9 mouse cellular contexts compared by ENCODE assay signal in the genomic region with DNA sequence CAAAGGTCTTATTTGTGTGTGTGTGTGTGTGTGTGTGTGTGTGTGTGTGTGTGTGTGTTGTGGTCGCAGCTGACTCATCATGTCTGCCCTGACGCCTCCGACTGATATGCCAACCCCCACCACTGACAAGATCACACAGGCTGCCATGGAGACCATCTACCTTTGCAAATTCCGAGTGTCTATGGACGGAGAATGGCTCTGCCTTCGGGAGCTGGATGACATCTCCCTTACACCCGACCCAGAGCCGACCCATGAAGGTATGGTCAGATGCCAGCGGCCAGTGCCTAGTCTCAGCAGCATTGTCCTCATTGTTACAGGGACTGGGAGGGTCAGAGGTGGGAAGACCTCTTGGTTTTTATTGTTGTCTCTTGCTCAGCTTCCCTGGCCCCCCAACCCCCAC. TPM values are rescaled to one million over a fixed set of nuclear protein-coding genes. Genes with fewer than 3 reads are reported as not detected.
A peak's percentile ranks its signal among the peaks of the same experiment; 100 is the strongest.
DNase-seq lines count a peak whose midpoint lies in the region; ATAC-seq and TF ChIP-seq lines count a peak whose summit lies in the region.
"Had no signal": no experiment of that assay in that cellular context is flagged by ENCODE, and none has a peak within 500 bp of the region (broad histone marks: within the 10 kb centered on the region; RNA-seq: fewer than 3 reads in every experiment).

No protein-coding gene starts in this region.

- no peaks in the 10 kb centered on the region for H3K27me3 ChIP-seq in intestine, embryonic 14.5 days (replicated peaks; ENCODE audit: control insufficient read depth, insufficient read depth, low read length)
- H3K27me3 ChIP-seq in intestine, postnatal 0 days (replicated peaks; ENCODE audit: control insufficient read depth, insufficient read depth, low read length) = no peaks in the 10 kb centered on the region
- no peaks in the 10 kb centered on the region for H3K27me3 ChIP-seq in cerebellum, adult 2 months (ENCODE audit: control insufficient read depth, insufficient read depth, low read length)
- no peaks in the 10 kb centered on the region for H3K27me3 ChIP-seq in forebrain, embryonic 14.5 days (replicated peaks; ENCODE audit: control insufficient read depth, insufficient read depth, low read length)
- H3K27me3 ChIP-seq in limb, embryonic 13.5 days = no peaks in the 10 kb centered on the region

- H3K9me3 ChIP-seq in intestine, embryonic 14.5 days (ENCODE audit: control insufficient read depth, low read length) = no peaks in the 10 kb centered on the region
- H3K9me3 ChIP-seq in intestine, postnatal 0 days (ENCODE audit: control insufficient read depth) = no peaks in the 10 kb centered on the region
- no peaks in the 10 kb centered on the region for H3K9me3 ChIP-seq in forebrain, embryonic 14.5 days (replicated peaks; ENCODE audit: control insufficient read depth, low read length)
- no peaks in the 10 kb centered on the region for H3K9me3 ChIP-seq in limb, embryonic 13.5 days

- WGBS in intestine, embryonic 14.5 days = 54% methylated on average over 9 of the region's 9 CpGs
- WGBS in intestine, postnatal 0 days = 55% methylated on average over 9 of the region's 9 CpGs
- WGBS in cerebellum, adult 2 months = 5% methylated on average over 9 of the region's 9 CpGs
- 21% methylated on average over 9 of the region's 9 CpGs for WGBS in forebrain, embryonic 14.5 days
- WGBS in limb, embryonic 13.5 days = 78% methylated on average over 9 of the region's 9 CpGs

- no peak for ATAC-seq in intestine, embryonic 14.5 days (replicated peaks; ENCODE audit: low FRiP score, low TSS enrichment, low read depth)
- no peak for ATAC-seq in intestine, postnatal 0 days
- peak; percentile 55 for ATAC-seq in forebrain, embryonic 14.5 days
- no peak for ATAC-seq in limb, embryonic 13.5 days (ENCODE audit: low FRiP score, low read depth)

- H3K27ac ChIP-seq in intestine, embryonic 14.5 days (ENCODE audit: low read depth) = no peak overlapping the region
- H3K27ac ChIP-seq in intestine, postnatal 0 days (ENCODE audit: low read depth, low read length) = no peak overlapping the region
- H3K27ac ChIP-seq in cerebellum, adult 2 months (ENCODE audit: insufficient read depth, low read length) = peak overlapping the region; percentile 44
- H3K27ac ChIP-seq in forebrain, embryonic 14.5 days (ENCODE audit: low read depth, low read length) = peak overlapping the region; percentile 67; the same call in 1 of the 2 replicates
- no peak overlapping the region for H3K27ac ChIP-seq in limb, embryonic 13.5 days

- no peak for DNase-seq in intestine, embryonic 14.5 days (ENCODE audit: low spot score)
- DNase-seq in cerebellum, adult 2 months = peak; percentile 69 to 75
- DNase-seq in forebrain, embryonic 14.5 days (ENCODE audit: low spot score) = peak; percentile 66
- no peak for DNase-seq in urinary bladder, postnatal 10 days (ENCODE audit: low spot score)
- DNase-seq in gastrocnemius, postnatal 36 days = no peak
- no peak for DNase-seq in spleen, postnatal 10 days (ENCODE audit: low spot score in 2 of 2)

- no peak overlapping the region for H3K9ac ChIP-seq in intestine, embryonic 14.5 days (ENCODE audit: low read length)
- H3K9ac ChIP-seq in intestine, postnatal 0 days (ENCODE audit: low read depth, low read length) = no peak overlapping the region
- H3K9ac ChIP-seq in forebrain, embryonic 14.5 days (ENCODE audit: low read length) = peak overlapping the region; percentile 67
- H3K9ac ChIP-seq in limb, embryonic 13.5 days = no peak overlapping the region

- no peak for TF ChIP-seq POLR2A in cerebellum, adult 2 months (IDR thresholded peaks at IDR 0.05; ENCODE audit: borderline replicate concordance, insufficient read depth, low read length)

- H3K4me1 ChIP-seq in intestine, embryonic 14.5 days (replicated peaks; ENCODE audit: control insufficient read depth, insufficient read depth, low read length) = peaks cover 13% of the 10 kb centered on the region
- H3K4me1 ChIP-seq in intestine, postnatal 0 days (replicated peaks; ENCODE audit: control insufficient read depth, insufficient read depth, low read length) = 0 out of 2 replicates have a peak, but pooled peaks cover 7% of the 10 kb centered on the region
- peaks cover 7% of the 10 kb centered on the region; the same call in 1 of the 2 replicates for H3K4me1 ChIP-seq in cerebellum, adult 2 months (ENCODE audit: control insufficient read depth, insufficient read depth, low read length)
- H3K4me1 ChIP-seq in forebrain, embryonic 14.5 days (ENCODE audit: control insufficient read depth, insufficient read depth, low read length) = peaks cover 31% of the 10 kb centered on the region
- peaks cover 30% of the 10 kb centered on the region for H3K4me1 ChIP-seq in limb, embryonic 13.5 days

- H3K36me3 ChIP-seq in intestine, embryonic 14.5 days (ENCODE audit: control insufficient read depth, insufficient read depth, low read length) = no peaks in the 10 kb centered on the region
- H3K36me3 ChIP-seq in intestine, postnatal 0 days (ENCODE audit: control insufficient read depth, insufficient read depth) = no peaks in the 10 kb centered on the region; the same call in 1 of the 2 replicates
- H3K36me3 ChIP-seq in forebrain, embryonic 14.5 days (ENCODE audit: control insufficient read depth, insufficient read depth, low read length) = 0 out of 2 replicates have a peak, but pooled peaks cover 4% of the 10 kb centered on the region
- no peaks in the 10 kb centered on the region for H3K36me3 ChIP-seq in limb, embryonic 13.5 days

- no peak for TF ChIP-seq CTCF in intestine, postnatal 0 days (IDR thresholded peaks at IDR 0.05; ENCODE audit: low read depth)
- TF ChIP-seq CTCF in cerebellum, adult 2 months (IDR thresholded peaks at IDR 0.05; ENCODE audit: borderline replicate concordance, insufficient read depth, low read depth, low read length) = no peak

- intact Hi-C loops in gastrocnemius, postnatal 36 days (cut with DNase I) = no loop called here

- H3K4me3 ChIP-seq in intestine, embryonic 14.5 days (ENCODE audit: low read depth, low read length) = peak overlapping the region; percentile 17; the same call in 1 of the 2 replicates
- no peak overlapping the region for H3K4me3 ChIP-seq in intestine, postnatal 0 days (ENCODE audit: low read depth, low read length)
- H3K4me3 ChIP-seq in cerebellum, adult 2 months (replicated peaks; ENCODE audit: insufficient read depth, low read depth, low read length) = peak overlapping the region; percentile 91
- H3K4me3 ChIP-seq in forebrain, embryonic 14.5 days (ENCODE audit: low read depth, low read length) = peak overlapping the region; percentile 56
- H3K4me3 ChIP-seq in limb, embryonic 13.5 days = no peak overlapping the region
- H3K4me3 ChIP-seq: myocyte had no signal

- H3K4me2 ChIP-seq in intestine, embryonic 14.5 days (ENCODE audit: low read length) = peak overlapping the region; percentile 33
- H3K4me2 ChIP-seq in intestine, postnatal 0 days (replicated peaks; ENCODE audit: low read depth) = no peak overlapping the region
- H3K4me2 ChIP-seq in forebrain, embryonic 14.5 days (ENCODE audit: low read length) = peak overlapping the region; percentile 90
- peak overlapping the region; percentile 23; the same call in 1 of the 2 replicates for H3K4me2 ChIP-seq in limb, embryonic 13.5 days (replicated peaks)

RNA-seq across cellular contexts. Expression of gene Rufy3, which starts 19.2 kb away (rescaled TPM):
- 23.4 and 23.6 TPM in 2 replicates for polyA plus RNA-seq in intestine, embryonic 14.5 days (2014; fragmentation: Nextera tagmentation; extraction: Ambion mirVana)
- 10.8 and 12.4 TPM in 2 replicates for polyA plus RNA-seq in intestine, postnatal 0 days (2015; fragmentation: Nextera tagmentation; extraction: Ambion mirVana)
- polyA plus RNA-seq in cerebellum, adult 2 months (2012; rRNA removed) = 130 and 139 TPM in 2 replicates
- 155 and 210 TPM in 2 replicates for polyA plus RNA-seq in forebrain, embryonic 14.5 days (2014; fragmentation: Nextera tagmentation; extraction: Ambion mirVana)
- polyA plus RNA-seq in limb, embryonic 13.5 days (2015; fragmentation: Nextera tagmentation; extraction: Ambion mirVana) = 9.4 and 10.1 TPM in 2 replicates
- 1 to 10 TPM; 6.6 to 6.7 TPM for total RNA-seq in gastrocnemius, postnatal 36 days (2021)

RNA-seq across cellular contexts. Expression of gene Utp3, which starts 29.8 kb away (rescaled TPM):
- polyA plus RNA-seq in intestine, embryonic 14.5 days (2014; fragmentation: Nextera tagmentation; extraction: Ambion mirVana) = 63.6 and 63.9 TPM in 2 replicates
- polyA plus RNA-seq in intestine, postnatal 0 days (2015; fragmentation: Nextera tagmentation; extraction: Ambion mirVana) = 27.8 and 31.1 TPM in 2 replicates
- 25.9 and 29.9 TPM in 2 replicates for polyA plus RNA-seq in cerebellum, adult 2 months (2012; rRNA removed)
- polyA plus RNA-seq in forebrain, embryonic 14.5 days (2014; fragmentation: Nextera tagmentation; extraction: Ambion mirVana) = 32.8 and 46.5 TPM in 2 replicates
- 76.3 and 79.1 TPM in 2 replicates for polyA plus RNA-seq in limb, embryonic 13.5 days (2015; fragmentation: Nextera tagmentation; extraction: Ambion mirVana)
- 10 to 100 TPM; 20.5 to 23.6 TPM for total RNA-seq in gastrocnemius, postnatal 36 days (2021)

RNA-seq across cellular contexts. Expression of gene Jchain, which starts 56.4 kb away (rescaled TPM):
- 0.17 TPM in 1 of 2 replicates, not detected in the other for polyA plus RNA-seq in intestine, embryonic 14.5 days (2014; fragmentation: Nextera tagmentation; extraction: Ambion mirVana)
- polyA plus RNA-seq in intestine, postnatal 0 days (2015; fragmentation: Nextera tagmentation; extraction: Ambion mirVana) = 0.10 TPM in 1 of 2 replicates, not detected in the other
- 0.68 and 0.84 TPM in 2 replicates for polyA plus RNA-seq in cerebellum, adult 2 months (2012; rRNA removed)
- 0.17 TPM in 1 of 2 replicates, not detected in the other for polyA plus RNA-seq in forebrain, embryonic 14.5 days (2014; fragmentation: Nextera tagmentation; extraction: Ambion mirVana)
- polyA plus RNA-seq in limb, embryonic 13.5 days (2015; fragmentation: Nextera tagmentation; extraction: Ambion mirVana) = 0.27 TPM in 1 of 2 replicates, not detected in the other
- total RNA-seq in gastrocnemius, postnatal 36 days (2021) = under 1 TPM; 0.30 to 0.33 TPM

Comparison
In these comparisons a context has a peak if more than half of its experiments do, and no peak if none do; other contexts are left out.
1. H3K4me3 ChIP-seq: peak in intestine, embryonic 14.5 days (single experiment), cerebellum, adult 2 months (single experiment) and forebrain, embryonic 14.5 days (single experiment); none in intestine, postnatal 0 days (single experiment) and limb, embryonic 13.5 days (single experiment).
2. DNase-seq: peak in cerebellum, adult 2 months (2 of 2) and forebrain, embryonic 14.5 days (single experiment); none in intestine, embryonic 14.5 days (single experiment), urinary bladder, postnatal 10 days (single experiment), gastrocnemius, postnatal 36 days (0 of 2) and spleen, postnatal 10 days (0 of 2).
3. H3K27ac ChIP-seq: peak in cerebellum, adult 2 months (single experiment) and forebrain, embryonic 14.5 days (single experiment); none in intestine, embryonic 14.5 days (single experiment), intestine, postnatal 0 days (single experiment) and limb, embryonic 13.5 days (single experiment).